Mouse (Mus musculus): ENCODE measurements around the gene Pcdh19.

- no peak for TF ChIP-seq SRF (IDR thresholded peaks at IDR 0.05; ENCODE audit: control insufficient read depth, insufficient read length, low read depth)
- no peak for TF ChIP-seq POLR2A (IDR thresholded peaks at IDR 0.05; ENCODE audit: insufficient read length, low read depth)
- no peak for TF ChIP-seq POLR2AphosphoS2 (IDR thresholded peaks at IDR 0.05; ENCODE audit: insufficient read length, low read depth)
- TF ChIP-seq E2F4 (IDR thresholded peaks at IDR 0.05; ENCODE audit: insufficient read depth), result no peak
- TF ChIP-seq MAX (IDR thresholded peaks at IDR 0.05; ENCODE audit: low read depth), result no peak
- peak; percentile 6 for TF ChIP-seq TCF12 (IDR thresholded peaks at IDR 0.05; ENCODE audit: insufficient read depth, poor library complexity, severe bottlenecking)
- TF ChIP-seq MYOG (IDR thresholded peaks at IDR 0.05; ENCODE audit: control insufficient read depth in 1 of 3, insufficient read depth in 1 of 3, insufficient read length in 2 of 3, low read depth in 2 of 3), result no peak
- no peak for TF ChIP-seq USF1 (IDR thresholded peaks at IDR 0.05; ENCODE audit: low read depth)
- TF ChIP-seq CEBPB (IDR thresholded peaks at IDR 0.05; ENCODE audit: insufficient read depth, poor library complexity, severe bottlenecking), result peak; percentile 56; the same call in 1 of the 2 replicates
- TF ChIP-seq TCF3 (IDR thresholded peaks at IDR 0.05; ENCODE audit: insufficient read length, low read depth), result no peak
- TF ChIP-seq MYOD1 (IDR thresholded peaks at IDR 0.05; ENCODE audit: control insufficient read depth in 1 of 3, insufficient read length in 2 of 3, low read depth in 2 of 3), result no peak
Measured at GRCm38 (mm10) chrX:133602068-133602467, 86.7 kb downstream of the Pcdh19 start.
